Mouse (Mus musculus): ENCODE measurements around the gene Cacnb2.

DNA sequence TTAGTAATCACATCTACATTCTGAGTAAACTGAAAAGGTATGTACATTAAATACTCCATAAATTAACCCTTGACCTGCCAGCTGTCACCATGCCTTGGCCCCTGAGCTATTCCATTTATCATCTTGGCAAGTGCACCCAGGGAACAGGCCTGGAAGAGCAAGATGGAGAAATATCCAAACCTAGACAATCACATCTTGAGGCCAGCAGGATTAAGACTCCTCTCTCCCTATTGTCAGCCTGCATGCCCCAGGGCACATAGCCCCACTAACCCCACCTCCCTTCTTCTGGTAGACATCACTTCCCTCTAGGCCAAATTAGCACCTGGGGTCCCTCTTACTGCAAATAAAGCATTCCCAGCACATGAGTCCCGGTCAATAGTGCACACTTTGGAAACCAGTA is 424.9 kb downstream of the Cacnb2 start:
- TF ChIP-seq POLR2A (IDR thresholded peaks at IDR 0.05; ENCODE audit: insufficient read depth, low read depth, low read length) (no peak), EP300 (IDR thresholded peaks at IDR 0.05; ENCODE audit: insufficient read depth, low read depth, low read length) (no peak)
